Mouse (Mus musculus) heart, embryonic 12.5 days (tissue): ENCODE measurements around the gene Crbn. TPM values are rescaled to one million over a fixed set of nuclear protein-coding genes. Genes with fewer than 3 reads are reported as not detected.

Experiments used
- ATAC-seq: fragments of 200-750 bp; cut with Nextera tagmentation; 2 replicates; pipeline ENCODE4 v1.8.0; 2017; ENCODE audit warnings: moderate TSS enrichment, moderate library complexity; ENCODE audit not compliant: insufficient number of reproducible peaks, low FRiP score
- H3K27ac ChIP-seq: fragments of 300-500 bp; sonication (generic); 2 replicates; pipeline ENCODE4 v1.5.1; 2016; ENCODE audit warnings: mild to moderate bottlenecking, moderate library complexity; ENCODE audit not compliant: poor library complexity, severe bottlenecking
- H3K27me3 ChIP-seq: fragments of 300-500 bp; sonication (generic); replicated peaks from 2 replicates; pipeline ENCODE4 v1.6.1; 2016; ENCODE audit warnings: mild to moderate bottlenecking, moderate library complexity
- H3K36me3 ChIP-seq: fragments of 300-500 bp; sonication (generic); 2 replicates; pipeline ENCODE4 v1.6.1; 2016; ENCODE audit warnings: mild to moderate bottlenecking, moderate library complexity
- H3K4me1 ChIP-seq: fragments of 300-500 bp; sonication (generic); replicated peaks from 2 replicates; pipeline ENCODE4 v1.6.1; 2016; ENCODE audit warnings: mild to moderate bottlenecking
- H3K4me2 ChIP-seq: fragments of 300-500 bp; sonication (generic); 2 replicates; pipeline ENCODE4 v1.6.1; 2016; ENCODE audit warnings: mild to moderate bottlenecking, moderate library complexity
- H3K4me3 ChIP-seq: fragments of 300-500 bp; sonication (generic); 2 replicates; pipeline ENCODE4 v1.5.1; 2016; ENCODE audit warnings: mild to moderate bottlenecking
- H3K9ac ChIP-seq: fragments of 300-500 bp; sonication (generic); 2 replicates; pipeline ENCODE4 v1.6.1; 2016; ENCODE audit warnings: mild to moderate bottlenecking, moderate library complexity
- H3K9me3 ChIP-seq: fragments of 300-500 bp; sonication (generic); replicated peaks from 2 replicates; pipeline ENCODE4 v1.6.1; 2016; ENCODE audit warnings: mild to moderate bottlenecking, moderate library complexity
- WGBS: fragments of 180-500 bp; shearing (Covaris S2); methylation state at CpG from one replicate; pipeline ENCODE4 v1.1.7; 2016; 5-methylcytosine and 5-hydroxymethylcytosine counted together
- polyA plus RNA-seq: library from polyadenylated mRNA; unstranded; fragments of >200 nt; fragmentation: Nextera tagmentation; extraction: Ambion mirVana; gene quantifications from 2 replicates; pipeline ENCODE4 v1.2.1, GENCODE M21; 2016

The Crbn gene
- polyA plus RNA-seq, 1 experiment from 2014 or later: 33.4 TPM

DNA sequence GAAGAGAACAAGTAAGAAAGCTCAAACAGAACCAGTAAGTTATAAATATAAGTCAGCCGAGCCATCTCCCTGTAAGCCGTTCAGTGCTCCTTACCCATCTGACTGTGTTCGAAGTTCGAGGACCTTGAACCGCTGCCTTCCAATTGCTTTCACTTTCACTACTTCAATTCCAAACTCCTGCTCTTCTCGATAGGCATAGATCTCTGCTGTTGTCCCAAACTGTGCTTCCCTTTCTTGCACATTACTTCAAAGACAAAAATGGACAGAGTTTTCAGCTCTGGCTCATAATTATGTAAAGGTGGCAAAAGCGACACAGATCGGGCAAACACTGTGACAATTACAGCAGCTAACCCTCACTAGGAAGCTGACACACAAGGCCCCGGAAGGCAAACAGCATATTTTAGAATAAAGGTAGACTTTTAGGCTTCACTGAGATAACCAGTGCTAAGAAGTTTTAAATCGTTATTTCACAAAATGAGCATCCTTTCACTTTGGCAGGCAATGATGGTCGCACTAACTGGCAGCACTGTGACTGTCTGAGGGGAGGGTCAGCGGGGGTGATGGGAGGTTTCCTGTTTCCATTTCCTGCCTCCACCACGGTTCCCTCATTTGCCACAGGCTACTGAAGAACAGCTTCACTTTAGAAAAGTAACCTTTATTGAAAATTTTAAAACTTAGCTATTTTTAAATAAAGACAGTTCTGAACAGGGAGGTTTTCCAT is 5.6 kb downstream of the Crbn start:
- Histone ChIP-seq H3K4me1 (peaks cover 14% of the 10 kb centered on the region), H3K4me2 (no peak overlapping the region), H3K4me3 (no peak overlapping the region), H3K9me3 (no peaks in the 10 kb centered on the region), H3K27ac (no peak overlapping the region), H3K36me3 (peaks cover 33% of the 10 kb centered on the region), H3K27me3 (no peaks in the 10 kb centered on the region), H3K9ac (no peak overlapping the region)
- no peak for ATAC-seq
- WGBS: 83% methylated on average over 13 of the region's 13 CpGs

DNA sequence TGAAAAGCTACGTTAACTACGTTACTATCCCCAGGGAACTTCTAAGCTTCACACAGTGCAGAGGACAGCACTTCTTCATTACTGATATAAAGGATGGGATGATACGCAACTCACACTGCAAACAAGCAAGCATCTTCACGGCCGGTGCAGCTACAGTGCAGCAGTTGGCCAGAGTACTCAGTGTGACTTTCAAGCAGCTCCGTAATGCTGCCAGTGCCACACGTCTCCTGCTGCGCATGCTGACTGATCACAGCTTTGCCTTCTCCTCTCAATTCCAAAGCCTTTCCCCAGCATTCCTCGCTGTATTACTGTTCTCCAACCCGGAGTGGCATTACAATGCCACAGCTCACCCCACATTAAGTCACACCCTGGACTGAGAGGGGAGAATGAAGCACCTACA is 6.3 kb downstream of the Crbn start:
- no peak for ATAC-seq
- Histone ChIP-seq H3K36me3 (peaks cover 36% of the 10 kb centered on the region), H3K9me3 (no peaks in the 10 kb centered on the region), H3K4me2 (no peak overlapping the region), H3K27ac (no peak overlapping the region), H3K27me3 (no peaks in the 10 kb centered on the region), H3K9ac (no peak overlapping the region), H3K4me3 (no peak overlapping the region), H3K4me1 (peaks cover 8% of the 10 kb centered on the region)
- WGBS: 93% methylated on average over 10 of the region's 10 CpGs

DNA sequence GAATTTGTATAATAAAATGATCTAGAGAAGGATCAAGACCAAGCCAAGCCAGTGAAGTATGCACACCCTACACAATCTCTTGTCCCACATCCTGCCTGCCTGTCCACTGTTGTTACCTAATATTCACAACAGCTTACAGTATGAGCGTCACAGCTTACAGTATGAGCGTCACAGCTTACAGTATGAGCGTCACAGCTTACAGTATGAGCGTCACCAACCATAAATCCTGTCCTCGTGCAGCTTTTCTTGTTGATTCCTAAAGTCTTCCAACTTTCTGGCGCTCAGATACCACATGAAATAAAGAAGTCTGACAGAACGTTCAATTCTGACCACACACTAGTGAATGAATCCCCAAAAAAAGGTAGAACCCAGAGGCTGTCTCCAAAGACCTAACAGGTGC is 6.8 kb downstream of the Crbn start:
- Histone ChIP-seq H3K27ac (no peak overlapping the region), H3K27me3 (no peaks in the 10 kb centered on the region), H3K9ac (no peak overlapping the region), H3K4me3 (no peak overlapping the region), H3K9me3 (no peaks in the 10 kb centered on the region), H3K36me3 (peaks cover 40% of the 10 kb centered on the region), H3K4me1 (0 out of 2 replicates have a peak, but pooled peaks cover 4% of the 10 kb centered on the region), H3K4me2 (no peak overlapping the region)
- WGBS: 91% methylated on average over 7 of the region's 7 CpGs
- ATAC-seq: no peak

DNA sequence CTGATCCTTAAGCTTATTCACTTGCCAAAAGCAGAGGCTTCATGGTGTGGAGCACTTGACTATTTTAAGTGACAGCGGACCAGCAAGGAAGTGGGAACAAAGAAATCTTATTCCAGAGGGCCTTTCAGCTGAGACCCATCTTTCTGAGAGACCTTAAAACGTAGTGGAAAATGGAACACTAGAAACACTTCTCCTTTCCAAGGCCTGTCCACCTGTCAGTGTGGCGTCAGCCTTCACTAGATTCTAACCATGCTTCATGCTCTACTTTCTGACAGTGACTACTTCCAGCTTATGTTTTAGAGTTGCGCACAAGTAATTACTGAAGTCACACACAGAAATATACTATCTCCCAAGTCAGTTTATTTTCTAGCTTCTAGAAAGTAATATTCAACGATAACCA is 7.4 kb downstream of the Crbn start:
- 88% methylated on average over 5 of the region's 5 CpGs for WGBS
- no peak overlapping the region for H3K9ac ChIP-seq
- H3K27ac ChIP-seq: no peak overlapping the region
- peaks cover 42% of the 10 kb centered on the region for H3K36me3 ChIP-seq
- no peaks in the 10 kb centered on the region for H3K9me3 ChIP-seq
- 0 out of 2 replicates have a peak, but pooled peaks cover 4% of the 10 kb centered on the region for H3K4me1 ChIP-seq
- H3K4me3 ChIP-seq: no peak overlapping the region
- no peak overlapping the region for H3K4me2 ChIP-seq
- H3K27me3 ChIP-seq: no peaks in the 10 kb centered on the region
- no peak for ATAC-seq

DNA sequence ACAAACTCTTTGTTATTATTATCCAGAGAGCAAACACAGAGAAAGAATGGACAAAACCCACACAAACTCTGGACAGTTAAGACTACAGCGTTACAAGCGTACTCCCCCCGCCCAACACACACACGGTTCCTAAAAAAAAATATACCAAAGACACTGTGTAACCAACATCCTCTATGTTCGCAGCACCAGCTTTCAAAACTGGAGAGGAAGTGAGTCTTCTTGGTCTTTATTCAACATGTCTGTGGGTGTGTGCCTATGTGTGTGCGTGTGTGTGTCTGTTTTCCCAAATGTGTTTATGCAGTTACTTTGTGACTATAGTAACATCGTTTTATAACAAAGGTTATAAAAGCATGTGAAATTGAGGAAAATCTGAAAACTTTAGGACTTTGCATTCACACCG is 8.4 kb downstream of the Crbn start:
- Histone ChIP-seq H3K4me2 (no peak overlapping the region), H3K4me3 (no peak overlapping the region), H3K27ac (no peak overlapping the region), H3K4me1 (0 out of 2 replicates have a peak, but pooled peaks cover 3% of the 10 kb centered on the region), H3K9ac (no peak overlapping the region), H3K9me3 (no peaks in the 10 kb centered on the region), H3K36me3 (peaks cover 50% of the 10 kb centered on the region), H3K27me3 (no peaks in the 10 kb centered on the region)
- WGBS: 87% methylated on average over 8 of the region's 8 CpGs
- no peak for ATAC-seq

DNA sequence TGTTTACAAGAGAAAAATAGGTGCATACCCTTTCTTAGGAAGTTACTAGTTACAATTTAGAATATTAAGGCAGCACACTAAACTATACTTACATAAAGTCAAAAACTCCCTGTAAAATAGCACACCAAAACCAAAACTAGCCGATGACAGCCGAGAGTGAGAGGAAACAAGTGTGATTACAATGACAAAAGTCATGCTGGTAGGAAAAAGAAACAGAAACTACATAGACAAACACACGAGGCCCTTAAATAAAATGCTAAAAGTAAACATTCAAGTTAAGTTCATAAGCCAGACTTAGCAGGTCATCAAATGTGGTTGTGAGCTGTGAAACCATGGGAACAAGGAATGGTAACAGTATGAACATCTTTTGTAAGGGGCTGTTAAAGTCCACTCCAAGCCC is 12.7 kb downstream of the Crbn start:
- Histone ChIP-seq H3K27me3 (no peaks in the 10 kb centered on the region), H3K36me3 (peaks cover 35% of the 10 kb centered on the region), H3K4me3 (no peak overlapping the region), H3K9me3 (no peaks in the 10 kb centered on the region), H3K9ac (no peak overlapping the region), H3K27ac (no peak overlapping the region), H3K4me2 (no peak overlapping the region), H3K4me1 (no peaks in the 10 kb centered on the region)
- no peak for ATAC-seq
- 85% methylated on average over 3 of the region's 3 CpGs for WGBS

DNA sequence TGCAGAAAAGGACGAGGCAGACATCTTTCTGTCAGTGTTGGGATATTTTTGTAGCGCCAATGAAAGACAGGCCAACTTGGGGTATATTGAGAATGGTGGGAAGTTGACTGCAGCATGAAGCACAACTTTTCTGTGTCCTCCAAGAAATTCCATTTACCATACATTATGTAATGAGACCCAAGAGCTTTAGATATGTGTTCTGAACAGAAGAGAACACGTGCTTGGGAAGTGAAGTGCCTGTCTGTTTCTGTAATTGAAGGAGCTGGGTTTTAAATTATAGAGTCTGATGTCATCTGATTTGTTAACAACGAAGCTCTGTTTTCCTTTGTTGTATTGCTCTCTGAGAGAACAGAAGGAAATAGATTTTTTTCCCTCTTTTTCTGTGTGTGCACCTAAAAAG is 29.8 kb downstream of the Crbn start:
- no peaks in the 10 kb centered on the region for H3K9me3 ChIP-seq
- no peak for ATAC-seq
- H3K27ac ChIP-seq: no peak overlapping the region
- H3K36me3 ChIP-seq: peaks cover 23% of the 10 kb centered on the region
- no peaks in the 10 kb centered on the region for H3K27me3 ChIP-seq
- WGBS: 49% methylated on average over 4 of the region's 4 CpGs
- H3K9ac ChIP-seq: peak overlapping the region; percentile 75
- peak overlapping the region; percentile 80 for H3K4me3 ChIP-seq
- peaks cover 10% of the 10 kb centered on the region for H3K4me1 ChIP-seq
- H3K4me2 ChIP-seq: peak overlapping the region; percentile 98

DNA sequence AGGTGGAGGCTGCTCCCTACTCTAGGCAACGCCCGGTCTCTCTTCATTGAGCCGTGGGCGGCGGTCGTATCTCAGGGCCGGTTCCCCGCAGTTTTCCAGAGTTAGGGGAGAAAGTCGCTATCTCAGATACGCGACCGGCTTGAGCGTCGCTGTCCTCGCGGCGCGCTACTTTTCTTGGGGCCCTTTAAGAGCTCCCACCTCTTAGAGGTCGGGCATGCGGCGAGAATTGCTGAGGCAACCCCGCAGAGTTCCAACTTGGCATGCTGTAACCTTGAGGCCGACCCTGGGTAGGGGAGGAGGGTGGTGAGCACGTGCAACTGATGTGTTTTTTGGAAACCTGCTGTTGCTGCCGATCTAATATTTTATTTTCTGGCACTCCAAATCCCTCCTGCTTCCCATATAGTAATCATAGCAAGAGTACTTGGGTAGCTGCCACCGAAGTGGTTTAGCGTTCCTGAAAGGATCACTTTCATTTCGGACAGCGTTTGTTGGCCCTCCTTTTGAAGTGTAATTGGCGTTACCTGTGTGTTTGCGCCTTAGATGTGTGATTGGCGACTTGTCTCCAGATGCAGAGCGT is 30.5 kb downstream of the Crbn start:
- Histone ChIP-seq H3K9ac (peak overlapping the region; percentile 75), H3K4me1 (peaks cover 10% of the 10 kb centered on the region), H3K27ac (no peak overlapping the region), H3K4me3 (peak overlapping the region; percentile 80), H3K36me3 (peaks cover 20% of the 10 kb centered on the region), H3K27me3 (no peaks in the 10 kb centered on the region), H3K4me2 (peak overlapping the region; percentile 98), H3K9me3 (no peaks in the 10 kb centered on the region)
- ATAC-seq: peak; percentile 76
- 2% methylated on average over 33 of the region's 33 CpGs for WGBS

DNA sequence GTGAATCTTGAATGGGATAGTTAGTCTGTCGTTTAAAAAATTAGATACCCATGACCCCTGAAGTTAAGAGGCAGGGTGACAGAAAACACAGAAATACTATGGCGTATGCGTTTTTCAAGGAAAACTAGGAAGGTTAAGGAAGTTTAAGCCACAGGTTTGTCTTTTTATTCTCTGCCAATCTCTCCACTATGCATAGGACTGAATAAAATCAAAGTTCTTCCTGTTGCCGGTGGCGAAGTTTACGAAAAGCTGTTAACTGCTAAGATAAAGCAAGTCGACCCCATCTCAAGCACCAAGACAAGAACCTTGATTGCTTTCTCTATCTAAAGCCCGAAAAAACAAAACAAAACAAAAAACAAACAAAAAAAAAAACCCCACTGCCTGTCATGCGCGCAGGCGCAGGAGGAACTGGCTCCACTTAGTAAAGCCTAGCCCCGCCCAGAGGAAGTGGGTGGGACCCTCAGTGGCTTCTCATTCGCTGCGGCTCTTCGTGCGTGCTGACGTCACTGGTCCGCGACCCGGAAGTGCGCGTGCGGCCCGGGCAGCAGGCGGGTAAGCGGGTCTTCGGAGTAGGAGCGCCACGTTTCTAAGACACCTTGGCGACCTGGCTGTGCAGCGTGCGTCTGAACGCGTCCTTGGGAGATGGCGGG is 31.1 kb downstream of the Crbn start, which contains the start of gene Trnt1:
TSS of gene Trnt1 (plus strand) at position 481 of the 650 bp plus-strand sequence.
- Histone ChIP-seq H3K27ac (no peak within 1 kb of the TSS), H3K36me3 (peaks cover 16% of the 10 kb centered on the region), H3K27me3 (no peaks in the 10 kb centered on the region), H3K4me1 (peaks cover 10% of the 10 kb centered on the region), H3K9me3 (no peaks in the 10 kb centered on the region), H3K4me3 (peak within 1 kb of the TSS; percentile 80), H3K9ac (peak within 1 kb of the TSS; percentile 75), H3K4me2 (peak within 1 kb of the TSS; percentile 98)
- peak; percentile 100 for ATAC-seq
- WGBS: 8% methylated on average over 35 of the region's 35 CpGs

DNA sequence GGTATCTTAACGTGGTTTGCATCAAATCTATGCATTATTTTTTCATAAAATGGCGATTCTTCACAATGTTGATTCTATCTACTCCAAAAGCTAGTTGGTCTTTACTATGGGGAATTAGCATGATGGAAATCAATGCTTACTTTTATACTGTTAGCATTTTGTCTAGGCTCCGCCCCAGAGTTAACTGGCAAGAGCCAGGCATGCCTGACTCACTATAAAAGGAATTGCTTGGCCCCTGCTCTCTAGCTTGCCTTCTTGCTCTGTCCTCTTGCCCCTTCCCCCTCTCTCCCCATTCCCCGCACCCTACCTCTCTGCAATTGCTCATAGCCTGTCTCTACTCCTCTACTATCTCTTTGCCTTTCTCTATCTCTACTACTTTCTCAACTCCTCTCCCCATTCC is 33.1 kb downstream of the Crbn start:
- Histone ChIP-seq H3K4me3 (no peak overlapping the region), H3K4me1 (peaks cover 10% of the 10 kb centered on the region), H3K4me2 (no peak overlapping the region), H3K27me3 (no peaks in the 10 kb centered on the region), H3K9me3 (no peaks in the 10 kb centered on the region), H3K9ac (no peak overlapping the region), H3K27ac (no peak overlapping the region), H3K36me3 (peaks cover 6% of the 10 kb centered on the region; the same call in 1 of the 2 replicates)
- ATAC-seq: no peak
- 67% methylated on average over 4 of the region's 4 CpGs for WGBS

DNA sequence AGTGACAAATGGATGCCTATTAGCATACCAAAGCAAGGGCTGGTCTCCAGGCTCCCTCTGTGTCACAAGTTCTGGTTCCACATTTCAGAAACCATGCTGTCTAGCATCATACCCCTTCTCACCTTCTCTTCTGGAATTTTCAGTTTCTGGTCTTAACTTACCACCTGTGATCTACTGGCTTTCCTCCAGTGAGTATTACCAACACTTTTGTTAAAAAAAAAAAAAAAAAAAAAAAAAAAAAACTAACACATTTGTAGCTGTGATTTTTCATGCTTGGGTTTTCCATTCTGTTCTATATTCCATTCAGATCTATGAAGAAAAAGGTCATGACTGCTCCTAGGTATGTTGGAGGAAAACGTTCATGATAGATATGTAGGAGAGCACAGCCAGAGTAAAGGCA is 34.0 kb downstream of the Crbn start:
- ATAC-seq: no peak
- no peak overlapping the region for H3K9ac ChIP-seq
- no peaks in the 10 kb centered on the region for H3K36me3 ChIP-seq
- H3K9me3 ChIP-seq: no peaks in the 10 kb centered on the region
- peaks cover 10% of the 10 kb centered on the region for H3K4me1 ChIP-seq
- H3K27ac ChIP-seq: no peak overlapping the region
- no peak overlapping the region for H3K4me3 ChIP-seq
- H3K4me2 ChIP-seq: no peak overlapping the region
- WGBS: 61% methylated on average over 1 of the region's 1 CpGs
- H3K27me3 ChIP-seq: no peaks in the 10 kb centered on the region
